Mouse (Mus musculus) spleen, adult 2 months (tissue): ENCODE data around the gene Rnf38. TPM values are rescaled to one million over a fixed set of nuclear protein-coding genes. Genes with fewer than 3 reads are reported as not detected.

ENCODE experiments used
- DNase-seq, 2 experiments: peaks; one replicate each; pipeline versions ENCODE4 v3.0.0 to v3.0.0-alpha.2; 2012 to 2021; ENCODE audit warnings: low spot score in 2 of 2, low read depth in 1 of 2
- H3K27ac ChIP-seq: fragments of 200-500 bp; 2 replicates; pipeline ENCODE4 v1.5.1; 2012; ENCODE audit warnings: low read length, inconsistent platforms; ENCODE audit not compliant: insufficient read depth
- H3K27me3 ChIP-seq: fragments of 200-500 bp; 2 replicates; pipeline ENCODE4 v1.6.1; 2012; ENCODE audit warnings: mild to moderate bottlenecking, moderate library complexity, low read length, inconsistent platforms; ENCODE audit not compliant: control insufficient read depth, insufficient read depth
- H3K36me3 ChIP-seq: fragments of 200-500 bp; 2 replicates; pipeline ENCODE4 v1.6.1; 2012; ENCODE audit warnings: mild to moderate bottlenecking, low read length, inconsistent platforms; ENCODE audit not compliant: control insufficient read depth, insufficient read depth
- H3K4me1 ChIP-seq: fragments of 200-500 bp; 2 replicates; pipeline ENCODE4 v1.6.1; 2011; ENCODE audit warnings: inconsistent platforms; ENCODE audit not compliant: control insufficient read depth, insufficient read depth, insufficient read length
- H3K4me3 ChIP-seq: fragments of 200-500 bp; 2 replicates; pipeline ENCODE4 v1.5.1; 2011; ENCODE audit warnings: mild to moderate bottlenecking, inconsistent platforms; ENCODE audit not compliant: insufficient read depth, insufficient read length; ENCODE audit errors: extremely low read depth
- CTCF ChIP-seq: fragments of 200-500 bp; IDR thresholded peaks from 2 replicates; pipeline ENCODE4 v1.5.1; 2011; ENCODE audit warnings: mild to moderate bottlenecking, inconsistent platforms; ENCODE audit not compliant: insufficient read depth, insufficient read length, insufficient replicate concordance; ENCODE audit errors: extremely low read depth
- POLR2A ChIP-seq: fragments of 200-500 bp; IDR thresholded peaks from 2 replicates; pipeline ENCODE4 v1.6.1; 2011; ENCODE audit warnings: low read depth, low read length, inconsistent platforms
- whole genome bisulfite sequencing: fragments of 180-500 bp; shearing (Covaris S2); methylation state at CpG from one replicate; pipeline ENCODE4 v1.1.7; 2018; 5-methylcytosine and 5-hydroxymethylcytosine counted together
- polyA plus RNA-seq: library from polyadenylated mRNA; depleted of rRNA; stranded (reverse); fragments of >200 nt; gene quantifications from 2 replicates; pipeline ENCODE4 v1.2.3, GENCODE M21; 2012

Rnf38 gene
- polyA plus RNA-seq, 1 experiment = 122 TPM

GRCm38 (mm10) chr4:44152904-44153303 is 80.7 kb downstream of the Rnf38 start:
- 87% methylated on average over 4 of the region's 4 CpGs for WGBS
- H3K4me3 ChIP-seq = no peak overlapping the region
- DNase-seq = no peak
- peaks cover 18% of the 10 kb centered on the region for H3K36me3 ChIP-seq
- H3K4me1 ChIP-seq = no peaks in the 10 kb centered on the region
- no peak overlapping the region for H3K27ac ChIP-seq
- H3K27me3 ChIP-seq = no peaks in the 10 kb centered on the region
- no peak for TF ChIP-seq POLR2A
- TF ChIP-seq CTCF = no peak

GRCm38 (mm10) chr4:44126805-44127204 is 106.8 kb downstream of the Rnf38 start:
- H3K27ac ChIP-seq = no peak overlapping the region
- peaks cover 23% of the 10 kb centered on the region for H3K36me3 ChIP-seq
- no peak for TF ChIP-seq POLR2A
- TF ChIP-seq CTCF = no peak
- no peak overlapping the region for H3K4me3 ChIP-seq
- WGBS = 41% methylated on average over 12 of the region's 12 CpGs
- H3K27me3 ChIP-seq = no peaks in the 10 kb centered on the region
- no peak for DNase-seq
- no peaks in the 10 kb centered on the region for H3K4me1 ChIP-seq

GRCm38 (mm10) chr4:44119410-44120201 is 114.0 kb downstream of the Rnf38 start:
- peak in 1 of 2 experiments; percentile 38 for DNase-seq
- WGBS = 47% methylated on average over 9 of the region's 9 CpGs
- no peak overlapping the region for H3K4me3 ChIP-seq
- no peaks in the 10 kb centered on the region for H3K4me1 ChIP-seq
- TF ChIP-seq CTCF (no peak), POLR2A (no peak)
- H3K27me3 ChIP-seq = no peaks in the 10 kb centered on the region
- no peak overlapping the region for H3K27ac ChIP-seq
- H3K36me3 ChIP-seq = no peaks in the 10 kb centered on the region

- Histone ChIP-seq H3K36me3 (no peaks in the 10 kb centered on the region), H3K4me3 (no peak overlapping the region), H3K4me1 (peaks cover 10% of the 10 kb centered on the region), H3K27ac (no peak overlapping the region), H3K27me3 (no peaks in the 10 kb centered on the region)
- TF ChIP-seq POLR2A = no peak
- TF ChIP-seq CTCF = no peak
- no peak for DNase-seq
- WGBS = 86% methylated on average over 13 of the region's 13 CpGs
Measured at GRCm38 (mm10) chr4:44115046-44115445, 118.5 kb downstream of the Rnf38 start.

GRCm38 (mm10) chr4:44113393-44114138 is 120.0 kb downstream of the Rnf38 start:
- no peak for TF ChIP-seq CTCF
- no peak for TF ChIP-seq POLR2A
- H3K36me3 ChIP-seq = no peaks in the 10 kb centered on the region
- H3K27ac ChIP-seq = peak overlapping the region; percentile 19; the same call in 1 of the 2 replicates
- WGBS = 8% methylated on average over 16 of the region's 16 CpGs
- H3K27me3 ChIP-seq = no peaks in the 10 kb centered on the region
- peak; percentile 12 to 49 for DNase-seq
- H3K4me1 ChIP-seq = peaks cover 10% of the 10 kb centered on the region
- H3K4me3 ChIP-seq = peak overlapping the region; percentile 5; the same call in 1 of the 2 replicates

- Histone ChIP-seq H3K4me1 (peaks cover 10% of the 10 kb centered on the region), H3K27ac (no peak overlapping the region), H3K36me3 (no peaks in the 10 kb centered on the region), H3K27me3 (no peaks in the 10 kb centered on the region), H3K4me3 (no peak overlapping the region)
- WGBS = 55% methylated on average over 4 of the region's 4 CpGs
- TF ChIP-seq CTCF = no peak
- no peak for TF ChIP-seq POLR2A
- DNase-seq = no peak
Measured at GRCm38 (mm10) chr4:44112741-44113140, 120.8 kb downstream of the Rnf38 start.
